Mouse (Mus musculus) lung, embryonic 16.5 days (tissue): Measurements from ENCODE around the gene Htatsf1. TPM values are rescaled to one million over a fixed set of nuclear protein-coding genes. Genes with fewer than 3 reads are reported as not detected.

ENCODE experiments used
- ATAC-seq: fragments of 200-750 bp; cut with Nextera tagmentation; 2 replicates; pipeline ENCODE4 v1.8.0; 2017; ENCODE audit warnings: low read depth, mild to moderate bottlenecking, moderate library complexity
- H3K27ac ChIP-seq: fragments of 300-500 bp; sonication (generic); 2 replicates; pipeline ENCODE4 v1.5.1; 2014; ENCODE audit warnings: mild to moderate bottlenecking, control low read depth, low read length
- H3K27me3 ChIP-seq: fragments of 300-500 bp; sonication (generic); 2 replicates; pipeline ENCODE4 v1.6.1; 2014; ENCODE audit warnings: low read depth, low read length, mixed read lengths; ENCODE audit not compliant: control insufficient read depth, insufficient read depth
- H3K36me3 ChIP-seq: fragments of 300-500 bp; sonication (generic); 2 replicates; pipeline ENCODE4 v1.6.1; 2014; ENCODE audit warnings: low read length; ENCODE audit not compliant: control insufficient read depth, insufficient read depth
- H3K4me1 ChIP-seq: fragments of 300-500 bp; sonication (generic); replicated peaks from 2 replicates; pipeline ENCODE4 v1.6.1; 2014; ENCODE audit warnings: low read length, mixed read lengths; ENCODE audit not compliant: control insufficient read depth, insufficient read depth
- H3K4me2 ChIP-seq: fragments of 300-500 bp; sonication (generic); 2 replicates; pipeline ENCODE4 v1.6.1; 2014; ENCODE audit warnings: low read depth, low read length, control low read depth
- H3K4me3 ChIP-seq: fragments of 300-500 bp; sonication (generic); 2 replicates; pipeline ENCODE4 v1.5.1; 2014; ENCODE audit warnings: mild to moderate bottlenecking, low read length, control low read depth
- H3K9ac ChIP-seq: fragments of 300-500 bp; sonication (generic); 2 replicates; pipeline ENCODE4 v1.6.1; 2014; ENCODE audit warnings: low read length, control low read depth
- H3K9me3 ChIP-seq: fragments of 300-500 bp; sonication (generic); 2 replicates; pipeline ENCODE4 v1.6.1; 2016; ENCODE audit warnings: low read length; ENCODE audit not compliant: control insufficient read depth
- WGBS: fragments of 180-500 bp; shearing (Covaris S2); extraction: QIAGEN DNeasy Blood & Tissue Kit; methylation state at CpG from one replicate; pipeline ENCODE4 v1.1.7; 2014; 5-methylcytosine and 5-hydroxymethylcytosine counted together
- polyA plus RNA-seq: library from polyadenylated mRNA; unstranded; fragments of >200 nt; fragmentation: Nextera tagmentation; extraction: Ambion mirVana; gene quantifications from 2 replicates; pipeline ENCODE4 v1.2.1, GENCODE M21; 2015

Htatsf1 gene
- 63.9 and 68.3 TPM in 2 replicates for polyA plus RNA-seq

DNA sequence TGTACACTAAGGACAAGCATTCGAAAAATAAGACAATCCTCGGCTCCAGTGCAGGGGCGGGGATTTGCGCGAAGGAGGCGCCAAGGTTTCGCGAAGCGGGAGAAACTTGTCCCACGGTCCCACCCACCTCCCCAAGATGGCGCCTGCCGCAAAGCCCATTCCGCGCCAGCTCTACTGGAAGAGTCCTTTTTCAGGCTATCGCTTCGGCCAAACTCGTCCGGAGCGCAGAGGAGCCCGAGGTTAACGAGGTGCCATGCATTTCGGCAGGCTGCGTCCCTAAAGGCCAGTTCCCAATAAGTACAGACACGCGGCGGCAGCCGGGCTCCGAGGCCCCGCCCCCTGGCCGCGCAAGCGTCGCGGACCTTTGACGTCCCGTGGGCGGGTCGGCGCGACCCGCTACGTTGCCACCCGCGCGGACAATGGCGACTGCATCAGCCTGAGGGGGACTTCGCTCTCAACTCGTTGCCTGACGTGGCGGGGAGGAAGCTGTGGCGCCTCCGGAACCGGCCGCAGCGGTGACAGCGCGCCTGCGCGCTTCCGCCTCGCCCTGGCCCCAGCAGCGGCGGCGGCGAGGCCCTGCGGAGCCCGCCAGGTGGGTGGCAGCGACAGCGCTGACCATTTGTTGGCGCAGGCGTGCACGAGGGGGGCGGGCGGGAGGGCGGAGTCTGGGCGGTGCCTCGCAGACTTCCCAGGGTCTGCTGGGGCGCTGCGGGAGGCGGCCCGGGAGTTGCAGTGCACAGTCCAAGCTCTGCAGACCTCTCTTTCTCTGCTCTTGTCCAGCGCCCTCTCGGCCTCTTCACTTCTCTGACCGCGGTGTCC, at the start of gene Htatsf1:
Htatsf1 (plus strand) TSS at position 410 of the 819 bp plus-strand sequence.
- Histone ChIP-seq H3K9me3 (no peaks in the 10 kb centered on the region), H3K4me1 (no peaks in the 10 kb centered on the region), H3K4me3 (peak within 1 kb of the TSS; percentile 64), H3K4me2 (peak within 1 kb of the TSS; percentile 60), H3K36me3 (no peaks in the 10 kb centered on the region; the same call in 1 of the 2 replicates), H3K9ac (peak within 1 kb of the TSS; percentile 73), H3K27me3 (no peaks in the 10 kb centered on the region), H3K27ac (peak within 1 kb of the TSS; percentile 96)
- peak; percentile 97 for ATAC-seq
- 13% methylated on average over 65 of the region's 85 CpGs for WGBS

DNA sequence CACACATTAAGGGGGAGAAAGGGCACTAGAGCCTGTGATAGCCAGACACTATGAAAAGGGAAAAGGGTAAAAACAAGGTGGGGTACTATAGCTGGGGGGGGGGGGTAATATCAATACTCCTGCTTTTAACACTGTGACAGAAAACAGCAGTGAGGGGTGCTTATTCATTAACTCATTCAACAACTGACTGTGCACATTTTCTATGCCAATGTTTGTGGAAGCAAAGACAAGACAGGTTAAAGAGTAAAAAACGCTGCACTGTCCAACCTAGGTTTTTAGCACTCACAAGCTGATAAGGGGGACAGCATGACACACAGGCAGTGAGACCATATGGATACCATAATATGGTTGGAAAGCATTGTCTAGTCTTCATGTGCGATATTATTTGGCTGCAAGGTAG, 40.5 kb upstream of the Htatsf1 start:
- no peaks in the 10 kb centered on the region for H3K27me3 ChIP-seq
- no peaks in the 10 kb centered on the region for H3K36me3 ChIP-seq
- WGBS, result 66% methylated on average over 2 of the region's 2 CpGs
- no peak overlapping the region for H3K27ac ChIP-seq
- H3K4me2 ChIP-seq, result no peak overlapping the region
- H3K4me1 ChIP-seq, result no peaks in the 10 kb centered on the region
- ATAC-seq, result no peak
- H3K4me3 ChIP-seq, result no peak overlapping the region
- no peak overlapping the region for H3K9ac ChIP-seq
- no peaks in the 10 kb centered on the region for H3K9me3 ChIP-seq

DNA sequence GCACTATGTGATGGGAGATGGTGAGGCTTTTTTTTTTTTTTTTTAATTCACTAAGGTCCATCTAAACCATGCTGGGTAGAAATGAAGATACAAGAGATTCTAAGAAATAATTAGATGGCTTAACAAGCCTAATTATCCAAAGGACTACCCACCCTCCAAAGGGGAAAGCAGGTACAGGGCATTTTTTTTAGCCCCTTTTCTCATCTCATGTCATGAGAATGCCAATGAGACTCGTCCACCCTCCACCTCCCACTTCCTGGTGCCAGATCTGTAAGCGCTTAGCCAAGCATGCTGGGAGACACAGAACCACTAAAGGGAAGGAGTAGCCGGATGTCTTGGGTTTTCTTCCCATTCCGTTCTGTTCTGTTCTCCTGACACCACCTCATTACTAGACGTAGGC, 10.6 kb upstream of the Htatsf1 start, which contains the start of gene Brs3:
Brs3 (plus strand) TSS at position 301 of the 400 bp plus-strand sequence.
- Histone ChIP-seq H3K27me3 (no peaks in the 10 kb centered on the region), H3K4me3 (no peak within 1 kb of the TSS), H3K9me3 (no peaks in the 10 kb centered on the region), H3K9ac (no peak within 1 kb of the TSS), H3K4me2 (no peak within 1 kb of the TSS), H3K4me1 (no peaks in the 10 kb centered on the region), H3K36me3 (no peaks in the 10 kb centered on the region), H3K27ac (no peak within 1 kb of the TSS)
- no peak for ATAC-seq
- WGBS, result 77% methylated on average over 5 of the region's 5 CpGs

DNA sequence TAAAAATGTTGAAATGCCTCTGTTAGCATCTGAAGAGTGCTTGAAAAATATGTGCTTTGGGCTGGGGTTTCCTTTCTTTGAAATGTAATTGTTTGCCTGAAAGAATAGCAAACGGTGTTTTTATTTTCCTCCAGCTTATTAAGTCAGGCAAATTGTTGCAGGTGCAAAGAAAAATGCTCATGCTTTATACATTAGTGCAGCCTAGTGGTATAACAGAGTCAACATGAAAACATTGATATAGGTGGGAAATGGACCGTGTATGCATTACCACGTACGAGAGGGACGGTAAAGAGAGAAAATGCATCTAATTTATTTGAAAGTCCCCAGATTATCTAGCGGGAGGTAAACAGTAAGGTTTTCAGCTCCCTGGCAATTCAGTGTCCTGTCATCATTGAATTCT, 9.5 kb upstream of the Htatsf1 start:
- no peak overlapping the region for H3K9ac ChIP-seq
- H3K27ac ChIP-seq, result no peak overlapping the region
- H3K4me2 ChIP-seq, result no peak overlapping the region
- no peak overlapping the region for H3K4me3 ChIP-seq
- WGBS, result 76% methylated on average over 6 of the region's 6 CpGs
- H3K9me3 ChIP-seq, result no peaks in the 10 kb centered on the region
- no peaks in the 10 kb centered on the region for H3K27me3 ChIP-seq
- no peak for ATAC-seq
- no peaks in the 10 kb centered on the region for H3K36me3 ChIP-seq
- no peaks in the 10 kb centered on the region for H3K4me1 ChIP-seq

DNA sequence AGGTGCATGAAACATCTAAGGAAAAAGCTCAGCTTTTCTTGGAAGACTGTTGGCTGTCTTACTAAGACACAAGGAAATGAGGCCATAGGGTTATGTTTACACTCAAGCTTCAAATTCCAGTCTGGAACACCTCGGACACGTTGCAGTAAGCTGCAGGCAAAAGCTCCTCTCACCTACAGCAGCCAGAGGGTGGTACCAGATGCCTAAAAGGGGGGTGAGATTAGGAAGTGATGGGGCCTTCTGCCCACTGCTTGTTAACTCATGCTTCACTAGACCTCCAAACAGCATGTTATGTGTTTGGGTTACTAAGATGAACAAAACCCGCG, 572 bp upstream of the Htatsf1 start:
- Histone ChIP-seq H3K9me3 (no peaks in the 10 kb centered on the region), H3K4me2 (peak overlapping the region; percentile 56), H3K9ac (peak overlapping the region; percentile 73), H3K36me3 (no peaks in the 10 kb centered on the region; the same call in 1 of the 2 replicates), H3K4me3 (peak overlapping the region; percentile 64), H3K27me3 (no peaks in the 10 kb centered on the region), H3K4me1 (no peaks in the 10 kb centered on the region), H3K27ac (peak overlapping the region; percentile 96)
- ATAC-seq, result peak; percentile 64
- 16% methylated on average over 4 of the region's 4 CpGs for WGBS

DNA sequence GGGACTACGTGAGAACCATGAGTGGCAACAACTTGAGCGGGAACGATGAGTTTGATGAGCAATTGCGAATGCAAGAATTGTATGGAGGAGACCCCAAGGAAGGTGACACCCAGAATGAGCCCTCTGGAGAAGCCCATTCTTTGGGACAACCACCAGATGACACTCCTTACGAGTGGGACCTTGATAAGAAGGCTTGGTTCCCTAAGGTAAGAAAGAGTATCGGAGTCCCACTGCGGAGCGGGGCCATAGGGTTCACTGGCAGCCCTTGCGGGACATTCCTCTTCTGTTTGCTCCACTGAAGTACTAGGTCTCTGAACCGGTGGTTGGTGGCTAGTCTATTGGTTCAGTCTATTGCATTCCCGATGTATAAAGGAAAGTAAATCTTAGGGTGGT, 606 bp downstream of the Htatsf1 start:
- 21% methylated on average over 11 of the region's 11 CpGs for WGBS
- no peaks in the 10 kb centered on the region for H3K4me1 ChIP-seq
- peak overlapping the region; percentile 60 for H3K4me2 ChIP-seq
- peak overlapping the region; percentile 73 for H3K9ac ChIP-seq
- ATAC-seq, result peak; percentile 11; the same call in 1 of the 2 replicates
- no peaks in the 10 kb centered on the region; the same call in 1 of the 2 replicates for H3K36me3 ChIP-seq
- no peaks in the 10 kb centered on the region for H3K9me3 ChIP-seq
- peak overlapping the region; percentile 39; the same call in 1 of the 2 replicates for H3K27ac ChIP-seq
- no peaks in the 10 kb centered on the region for H3K27me3 ChIP-seq
- H3K4me3 ChIP-seq, result peak overlapping the region; percentile 64

DNA sequence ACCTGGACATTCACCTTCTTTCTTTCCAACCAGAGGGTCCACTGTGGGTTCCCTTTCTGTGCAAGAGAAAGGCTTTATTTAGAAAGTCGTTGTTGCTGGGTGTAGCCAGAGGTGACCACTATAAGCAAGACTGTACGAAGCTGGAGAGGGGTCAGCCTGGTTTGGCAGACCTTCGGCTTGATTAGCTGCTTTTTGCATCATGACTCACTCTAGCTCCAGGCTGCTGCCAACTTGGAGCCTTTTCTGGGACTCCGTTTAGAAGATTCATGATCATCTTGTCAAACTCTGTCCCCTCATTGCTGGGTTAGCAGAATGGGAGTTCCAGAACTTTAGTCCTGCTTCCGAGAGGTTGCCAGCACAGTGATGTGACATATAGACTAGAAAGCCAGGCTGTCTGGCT, 28.1 kb downstream of the Htatsf1 start:
- 65% methylated on average over 5 of the region's 5 CpGs for WGBS
- H3K27me3 ChIP-seq, result no peaks in the 10 kb centered on the region
- no peak overlapping the region for H3K4me3 ChIP-seq
- no peak overlapping the region for H3K27ac ChIP-seq
- H3K9ac ChIP-seq, result no peak overlapping the region
- no peaks in the 10 kb centered on the region for H3K36me3 ChIP-seq
- no peak overlapping the region for H3K4me2 ChIP-seq
- no peak for ATAC-seq
- no peaks in the 10 kb centered on the region for H3K4me1 ChIP-seq
- no peaks in the 10 kb centered on the region for H3K9me3 ChIP-seq

DNA sequence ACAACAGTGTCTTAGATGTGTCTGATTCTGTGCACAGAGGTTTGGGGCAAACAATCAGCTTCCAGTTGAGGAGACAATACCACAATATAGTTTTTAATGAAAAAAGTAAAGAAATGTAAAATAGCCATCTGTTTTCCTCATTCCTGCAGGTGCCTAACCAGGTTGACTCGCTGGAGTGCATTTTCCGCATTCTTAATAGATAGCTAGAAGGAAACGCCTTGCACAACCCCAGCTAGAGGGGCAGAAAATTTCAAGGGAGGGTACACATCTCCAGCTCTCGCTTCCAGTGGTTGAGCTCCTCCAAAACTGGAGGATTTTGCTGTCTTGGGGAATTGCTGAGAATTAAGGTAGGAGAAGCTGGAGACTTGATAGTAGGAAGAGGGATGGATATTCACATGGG, 34.4 kb downstream of the Htatsf1 start, which contains the start of gene Vgll1:
Vgll1 (plus strand) TSS at position 301 of the 400 bp plus-strand sequence.
- H3K27me3 ChIP-seq, result no peaks in the 10 kb centered on the region
- WGBS, result 70% methylated on average over 4 of the region's 4 CpGs

DNA sequence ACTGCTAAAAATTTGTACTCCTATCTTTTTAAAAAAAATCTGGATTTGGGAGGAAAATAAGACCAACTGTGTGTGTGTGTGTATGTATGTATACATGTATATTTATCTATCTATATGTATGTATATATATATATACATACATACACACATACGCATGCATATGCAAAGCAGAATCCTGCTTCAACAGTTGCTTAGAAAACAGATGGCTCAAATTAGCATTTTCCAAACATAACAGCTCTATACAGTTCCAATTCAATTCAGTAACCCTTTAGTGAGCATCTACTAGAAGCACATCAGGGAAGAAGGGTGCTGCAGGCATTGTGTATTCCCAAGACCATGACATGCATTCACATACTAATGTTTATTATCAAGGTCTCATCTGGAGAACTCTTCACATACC, 50.0 kb downstream of the Htatsf1 start:
- H3K4me1 ChIP-seq, result no peaks in the 10 kb centered on the region
- H3K9ac ChIP-seq, result no peak overlapping the region
- H3K27ac ChIP-seq, result no peak overlapping the region
- H3K9me3 ChIP-seq, result no peaks in the 10 kb centered on the region
- no peak for ATAC-seq
- WGBS, result 100% methylated on average over 1 of the region's 1 CpGs
- no peaks in the 10 kb centered on the region for H3K36me3 ChIP-seq
- no peak overlapping the region for H3K4me3 ChIP-seq
- no peaks in the 10 kb centered on the region for H3K27me3 ChIP-seq
- no peak overlapping the region for H3K4me2 ChIP-seq

More for the DNA sequence above, 34.4 kb downstream of the Htatsf1 start, which contains the start of gene Vgll1:
- no peak within 1 kb of the TSS for H3K4me2 ChIP-seq
- no peaks in the 10 kb centered on the region for H3K4me1 ChIP-seq
- H3K4me3 ChIP-seq, result no peak within 1 kb of the TSS
- no peaks in the 10 kb centered on the region for H3K9me3 ChIP-seq
- no peak within 1 kb of the TSS for H3K27ac ChIP-seq
- H3K9ac ChIP-seq, result no peak within 1 kb of the TSS
- no peaks in the 10 kb centered on the region for H3K36me3 ChIP-seq
- no peak for ATAC-seq
